Mouse (Mus musculus): Measurements from ENCODE around the gene Tmigd3. TPM values are rescaled to one million over a fixed set of nuclear protein-coding genes. Genes with fewer than 3 reads are reported as not detected.
A peak's percentile ranks its signal among the peaks of the same experiment; 100 is the strongest.

Tmigd3 gene
- total RNA-seq, 4 experiments from 2014 or later = 0.31 TPM; not detected in 3

DNA sequence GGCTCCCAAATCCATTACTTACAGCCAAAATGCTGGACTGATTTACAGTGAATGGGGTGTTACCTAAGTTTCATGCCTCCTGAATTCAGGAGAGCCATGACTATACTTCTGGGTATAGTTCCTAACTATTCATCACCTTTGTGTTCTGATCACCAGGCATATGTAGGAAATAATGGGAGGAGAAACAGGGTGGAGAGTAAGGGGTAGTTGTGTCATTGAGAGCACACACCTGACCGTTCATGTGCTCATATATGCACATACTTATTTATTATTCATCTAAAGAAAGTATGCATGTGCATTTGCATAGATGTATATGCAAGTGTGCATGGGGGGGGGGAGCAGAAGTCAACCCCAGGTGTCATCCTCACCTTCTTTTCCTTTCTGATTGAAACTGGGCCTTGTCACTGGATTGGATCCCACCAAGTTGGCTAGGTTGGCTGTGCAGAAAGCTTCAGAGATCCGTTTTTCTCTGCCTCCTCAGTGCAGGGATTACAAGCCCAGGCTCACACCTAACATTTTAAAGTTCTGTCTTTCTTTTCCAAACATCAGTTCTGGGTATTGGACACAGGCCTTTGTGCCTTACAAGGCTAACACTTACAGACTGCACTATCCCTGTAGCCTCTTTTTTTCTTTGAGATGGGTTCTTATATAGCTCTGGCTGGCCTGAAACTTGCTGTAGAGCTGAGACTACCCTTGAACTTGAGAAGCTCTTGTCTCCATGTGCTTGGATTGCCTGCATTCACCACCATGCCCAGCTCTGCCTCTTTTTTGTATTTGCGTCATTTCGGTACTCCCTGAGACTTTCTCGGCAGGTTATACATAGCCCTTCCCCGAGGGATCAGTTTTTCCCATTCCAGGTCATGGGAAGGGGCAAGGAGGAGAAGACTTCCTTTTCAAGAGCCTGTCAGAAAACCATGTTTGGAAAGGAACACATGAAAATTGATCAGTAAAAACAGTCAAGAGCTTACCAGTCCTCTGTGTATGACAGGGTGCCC lies 3.0 kb downstream of the Tmigd3 start:
- DNase-seq (ENCODE audit: low spot score in 2 of 2) = no peak

DNA sequence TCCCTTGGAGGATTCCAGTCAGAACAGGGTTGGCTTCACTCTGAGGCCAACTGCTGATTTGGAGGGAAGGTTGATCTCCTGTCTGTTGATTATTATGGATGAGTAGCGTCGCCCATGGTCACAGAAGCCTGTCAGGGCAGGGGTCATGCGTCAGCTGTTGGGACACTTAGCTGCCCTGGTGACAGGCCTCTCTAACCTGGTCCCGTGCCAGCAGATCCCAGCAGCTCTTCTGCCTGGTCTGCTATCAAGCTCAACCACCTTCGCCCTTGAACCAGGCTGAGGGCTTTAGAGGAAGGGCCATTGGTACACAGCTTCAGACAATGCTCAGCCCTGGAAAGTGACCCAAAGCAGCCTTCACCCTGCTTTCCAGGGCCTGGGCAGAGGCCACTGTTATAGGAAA lies 5.3 kb downstream of the Tmigd3 start:
- no peak for DNase-seq (ENCODE audit: low spot score in 2 of 2)

DNA sequence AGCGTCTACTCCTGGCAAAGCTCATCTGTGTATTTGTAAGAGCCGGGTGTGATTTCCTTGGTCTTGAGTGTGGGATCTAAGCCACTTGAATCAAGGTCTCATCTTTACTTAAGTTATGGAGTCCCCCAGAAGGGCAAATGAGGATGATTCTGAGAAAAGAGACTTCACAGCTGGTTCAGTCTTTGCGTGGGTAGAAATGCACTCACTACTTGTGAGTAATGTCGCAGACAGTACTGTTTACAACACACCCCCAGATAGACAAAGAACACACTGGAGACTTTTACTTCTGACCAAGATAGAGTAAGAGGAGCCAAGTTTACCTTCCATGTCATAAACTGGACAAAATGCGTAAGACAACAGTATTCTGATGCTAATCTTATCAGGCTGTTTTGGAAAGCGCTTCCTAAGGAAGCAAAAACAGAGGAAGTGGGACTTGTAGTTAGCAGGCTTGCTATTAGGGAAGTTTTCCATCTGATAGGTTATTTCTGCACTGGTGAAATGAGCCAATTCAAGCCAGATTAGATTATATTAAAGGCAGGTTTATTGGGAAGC lies 6.6 kb downstream of the Tmigd3 start:
- DNase-seq (ENCODE audit: low spot score in 2 of 2) = no peak

DNA sequence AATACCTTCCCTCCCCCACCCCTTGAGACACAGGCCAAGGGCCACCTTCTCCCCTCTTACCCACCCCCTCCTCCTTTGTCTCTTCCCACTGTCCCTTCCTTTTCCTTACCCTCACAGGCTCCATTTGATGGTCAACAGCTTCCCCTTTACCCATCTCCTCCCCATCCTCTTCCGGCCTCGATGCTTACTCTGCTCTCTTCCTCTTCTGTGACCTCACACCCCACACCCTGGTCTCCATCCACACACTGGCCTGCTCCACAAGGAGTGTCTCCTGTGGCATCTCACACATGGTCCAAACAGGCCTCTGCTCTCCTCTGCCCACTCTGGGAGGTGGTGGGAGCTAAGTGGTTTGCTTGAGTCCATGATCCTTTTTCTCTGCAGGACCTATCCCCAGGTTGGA lies 7.2 kb downstream of the Tmigd3 start:
- DNase-seq (ENCODE audit: low spot score in 2 of 2) = no peak

DNA sequence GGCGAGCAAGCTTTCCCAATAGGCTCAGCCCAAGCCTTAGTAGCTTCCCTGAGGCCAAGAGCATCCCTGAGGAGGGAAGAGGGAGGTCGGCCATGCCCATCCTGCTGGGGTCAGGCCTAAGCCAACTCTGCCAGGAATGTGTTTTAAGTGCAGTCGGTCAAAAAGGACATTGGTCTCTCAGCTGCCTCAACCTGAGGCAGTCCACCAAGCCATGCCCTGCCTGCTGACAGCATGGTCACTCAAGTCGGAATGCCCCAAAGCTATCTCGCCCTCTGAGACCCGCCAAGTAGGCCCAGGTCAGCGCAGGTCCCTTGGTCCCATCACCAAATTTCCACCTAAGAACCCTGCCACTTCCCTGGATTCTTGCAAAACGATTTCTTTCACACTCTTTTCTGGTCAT lies 8.0 kb downstream of the Tmigd3 start:
- no peak for DNase-seq (ENCODE audit: low spot score in 2 of 2)

DNA sequence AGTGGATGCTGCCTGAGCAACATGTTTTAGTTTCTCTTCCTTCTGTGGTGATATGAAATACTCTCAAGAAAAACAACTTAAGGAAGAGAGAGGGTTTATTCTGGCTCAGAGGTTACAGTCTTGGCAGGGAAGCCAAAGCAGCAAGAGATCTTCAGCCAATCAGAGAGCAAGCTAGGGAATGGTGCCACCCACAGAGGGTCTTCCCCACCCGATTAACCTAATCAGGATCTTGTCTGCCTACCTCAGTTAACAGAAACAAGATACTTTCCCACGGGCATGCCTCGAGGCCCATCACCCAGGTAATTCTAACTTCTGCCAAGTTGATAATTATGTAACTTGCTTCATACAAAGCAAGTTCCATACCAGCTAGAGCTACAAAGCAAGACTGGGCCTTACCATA lies 9.7 kb downstream of the Tmigd3 start:
- DNase-seq (ENCODE audit: low spot score in 2 of 2) = no peak

DNA sequence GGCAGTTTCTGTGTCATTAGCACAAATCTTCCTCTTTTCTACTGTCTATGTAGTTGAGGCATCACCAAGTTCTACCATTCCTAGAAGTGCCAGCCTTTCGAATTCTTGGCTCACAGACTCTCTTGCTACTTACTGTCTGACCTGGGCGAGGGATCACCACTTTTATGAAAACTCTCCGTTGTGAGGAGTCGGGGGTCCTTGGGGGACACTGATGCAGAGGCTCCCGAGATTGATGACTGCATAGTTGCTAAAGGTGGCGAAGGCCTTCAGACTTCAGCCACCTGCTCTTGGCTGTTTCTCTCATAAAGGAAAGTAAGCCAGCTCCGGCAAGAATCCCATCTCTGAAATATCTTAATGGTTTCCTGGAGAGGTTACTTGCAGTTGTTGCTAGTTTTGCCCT lies 11.4 kb downstream of the Tmigd3 start:
- DNase-seq (ENCODE audit: low spot score in 2 of 2) = no peak

DNA sequence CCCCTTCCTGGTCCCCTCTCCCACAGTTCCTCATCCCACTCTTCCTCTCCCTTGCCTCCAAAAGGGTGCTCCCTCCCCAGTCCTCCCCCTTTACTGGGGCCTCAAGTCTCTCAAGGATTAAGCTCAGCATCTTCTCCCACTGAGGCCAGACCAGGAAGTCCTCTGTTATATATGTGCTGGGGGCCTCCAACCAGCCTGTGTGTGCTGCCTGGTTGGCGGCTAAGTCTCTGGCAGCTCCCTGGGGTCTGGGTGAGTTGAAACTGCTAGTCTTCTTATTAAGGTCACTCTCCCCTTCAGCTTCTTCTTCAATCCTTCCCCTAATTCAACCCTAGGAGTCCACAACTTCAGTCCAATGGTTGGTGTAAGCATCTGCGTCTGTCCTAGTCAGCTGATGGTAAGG lies 12.4 kb downstream of the Tmigd3 start:
- DNase-seq (ENCODE audit: low spot score in 2 of 2) = no peak

DNA sequence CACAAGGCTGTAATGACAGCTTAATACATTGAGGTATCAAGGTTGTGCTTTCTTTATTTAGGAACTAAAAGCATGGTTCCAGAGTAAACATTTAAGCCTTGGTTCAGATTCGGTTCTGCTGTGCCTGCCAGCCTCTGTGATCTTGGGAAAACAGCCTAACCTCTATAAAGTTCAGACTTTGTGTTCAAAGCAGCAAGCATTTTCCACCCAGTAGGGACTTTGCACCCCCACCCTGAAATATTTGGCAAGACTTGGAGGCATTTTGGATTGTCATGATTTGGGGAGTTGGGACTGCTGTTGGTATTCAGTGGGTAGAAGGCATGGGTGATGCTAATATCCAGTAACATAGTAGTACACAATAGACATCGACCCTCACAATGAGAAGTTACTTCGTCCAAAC lies 18.3 kb downstream of the Tmigd3 start:
- no peak for DNase-seq (ENCODE audit: low spot score in 2 of 2)

DNA sequence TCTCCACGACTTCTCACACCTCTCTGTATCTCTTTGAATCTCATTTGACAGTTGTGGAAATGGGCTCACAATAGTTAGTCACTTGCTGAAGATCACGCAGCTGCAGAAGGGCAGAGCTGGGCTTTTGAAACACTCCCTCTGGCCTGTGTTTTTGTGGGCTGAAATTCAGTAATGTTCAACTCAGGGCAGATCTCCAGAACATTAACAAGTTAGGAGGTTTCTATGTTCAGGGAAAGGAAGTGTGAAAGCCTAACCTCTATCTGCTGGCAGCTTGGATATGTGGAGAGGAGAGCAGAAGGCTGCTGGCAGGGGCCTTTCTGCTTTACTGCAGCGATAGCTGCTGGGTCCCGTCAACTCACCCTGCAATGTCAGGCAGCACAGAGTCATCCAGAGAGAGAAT lies 19.5 kb downstream of the Tmigd3 start:
- DNase-seq (ENCODE audit: low spot score in 2 of 2) = no peak

DNA sequence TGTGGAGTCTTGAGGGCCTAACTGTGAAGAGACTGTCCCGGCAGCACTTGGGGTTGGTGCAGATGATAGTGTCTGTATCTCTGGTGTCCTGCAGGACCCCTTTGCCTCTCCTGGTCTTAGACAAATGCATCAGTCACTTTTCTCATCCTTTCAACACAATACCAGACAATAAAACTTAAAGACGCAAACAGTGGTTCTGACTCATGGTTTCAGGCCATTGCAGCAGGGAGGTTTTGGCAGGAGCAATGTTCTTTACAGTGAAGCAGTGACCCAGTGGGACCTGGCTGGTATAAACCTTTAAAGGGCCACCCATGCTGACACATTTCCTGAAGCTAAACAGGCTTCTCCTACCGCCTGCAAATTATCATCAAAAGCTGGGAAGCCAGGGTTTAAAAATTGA lies 20.4 kb downstream of the Tmigd3 start:
- no peak for DNase-seq (ENCODE audit: low spot score in 2 of 2)

DNA sequence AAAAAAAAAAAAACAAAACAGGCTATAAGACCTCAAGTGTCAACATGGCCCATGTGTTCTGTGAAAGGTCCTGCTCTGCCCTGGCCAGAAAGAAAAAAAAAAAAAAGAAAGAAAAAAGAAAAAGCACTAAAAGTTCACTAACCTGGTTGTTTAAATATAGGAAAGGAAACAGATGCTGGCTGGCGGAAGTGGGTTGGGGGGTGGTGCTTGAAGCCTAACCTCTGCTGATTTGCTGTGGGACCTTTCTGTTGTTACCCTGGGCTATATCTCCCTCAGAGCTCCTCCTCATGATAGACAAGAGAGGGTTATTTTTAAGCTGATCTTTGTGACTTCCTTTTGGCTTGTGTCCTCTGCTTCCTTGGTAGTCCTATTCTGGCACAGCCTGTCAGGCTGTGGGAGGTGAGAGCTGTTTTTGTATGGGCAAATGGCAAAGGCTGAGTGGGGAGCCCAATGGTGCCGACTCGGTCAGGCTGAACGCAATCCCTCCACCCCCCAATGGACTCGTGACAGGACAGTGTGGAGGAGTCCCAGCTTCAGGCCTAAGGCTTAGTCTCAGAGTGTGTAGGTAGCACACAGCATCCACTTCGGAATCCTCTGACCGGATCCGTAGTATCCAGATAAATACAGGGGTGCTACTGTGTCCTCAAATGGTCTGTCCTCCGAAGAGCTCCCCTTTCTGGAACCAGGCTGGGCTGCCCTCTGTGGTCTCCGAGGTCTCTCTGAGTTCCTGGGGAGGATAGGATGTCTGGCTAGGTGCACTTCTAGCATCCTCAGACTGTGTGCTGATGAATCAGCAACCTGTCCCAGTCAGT lies 21.3 kb downstream of the Tmigd3 start:
- no peak for DNase-seq (ENCODE audit: low spot score in 2 of 2)

DNA sequence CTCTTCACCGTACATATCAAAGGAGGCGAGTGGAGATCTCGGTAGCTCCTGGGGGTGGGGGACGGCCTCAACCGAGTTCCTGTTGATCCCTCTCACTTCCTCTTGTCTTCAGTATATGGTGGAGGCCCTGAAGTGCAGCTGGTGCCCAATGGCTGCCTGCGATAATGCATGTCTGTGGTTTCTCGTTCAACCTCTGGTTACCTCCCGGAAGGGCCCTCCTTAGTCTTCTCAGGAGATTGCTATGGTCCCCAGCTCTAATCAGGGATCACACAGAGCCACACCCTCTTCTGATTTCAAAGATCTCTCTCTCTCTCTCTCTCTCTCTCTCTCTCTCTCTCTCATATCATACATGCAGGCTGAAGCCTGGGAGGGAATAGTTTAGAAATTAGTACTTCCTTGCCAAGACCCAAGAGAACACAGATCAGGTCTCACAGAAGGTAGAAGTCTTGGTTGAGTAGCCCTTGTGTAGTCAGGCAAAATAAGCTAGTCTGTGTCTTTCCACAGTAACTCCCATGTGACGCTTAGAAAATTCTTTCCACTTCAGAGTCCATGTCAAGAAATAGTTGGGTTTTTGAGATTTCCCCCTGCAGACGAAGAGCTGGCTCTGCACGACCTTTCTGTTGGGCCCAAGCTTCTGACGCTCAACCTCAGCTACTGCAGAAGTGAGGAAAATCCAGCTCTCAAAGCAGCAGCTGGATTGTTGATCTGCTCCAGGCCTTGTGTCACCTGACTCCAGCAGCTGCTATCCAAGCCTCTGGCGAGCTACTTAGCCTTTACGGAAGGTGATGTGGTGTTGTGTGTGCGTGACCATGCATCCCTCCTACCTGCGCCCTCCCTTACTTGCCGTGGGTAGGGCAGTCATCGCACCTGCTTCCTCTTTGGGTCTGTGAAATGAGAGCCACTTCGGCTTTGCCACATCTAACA lies 22.1 kb downstream of the Tmigd3 start:
- DNase-seq (ENCODE audit: low spot score in 2 of 2) = no peak

DNA sequence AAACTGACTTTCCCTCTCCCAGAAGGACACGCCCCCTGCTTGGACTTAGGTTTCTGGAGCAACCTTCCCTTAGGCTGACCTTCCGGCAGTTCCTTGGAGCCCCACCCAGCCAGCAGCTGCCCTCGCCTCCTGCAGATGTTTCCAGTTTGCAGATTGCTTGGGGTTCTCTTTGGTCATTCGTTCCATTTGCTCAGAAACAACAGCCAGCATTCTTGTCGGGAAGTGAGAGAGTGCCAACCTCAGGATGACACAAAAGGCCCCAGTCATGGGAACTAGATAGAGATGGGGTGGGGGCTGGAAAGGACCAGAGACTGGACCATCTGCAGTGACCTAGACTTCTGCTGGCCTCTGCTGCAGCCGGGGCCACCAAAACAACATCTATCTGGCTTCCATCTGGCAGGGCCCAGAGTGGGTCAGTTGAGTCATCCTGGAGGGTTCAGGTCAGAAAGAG lies 23.3 kb downstream of the Tmigd3 start:
- DNase-seq (ENCODE audit: low spot score in 2 of 2) = peak; percentile 61 to 72

DNA sequence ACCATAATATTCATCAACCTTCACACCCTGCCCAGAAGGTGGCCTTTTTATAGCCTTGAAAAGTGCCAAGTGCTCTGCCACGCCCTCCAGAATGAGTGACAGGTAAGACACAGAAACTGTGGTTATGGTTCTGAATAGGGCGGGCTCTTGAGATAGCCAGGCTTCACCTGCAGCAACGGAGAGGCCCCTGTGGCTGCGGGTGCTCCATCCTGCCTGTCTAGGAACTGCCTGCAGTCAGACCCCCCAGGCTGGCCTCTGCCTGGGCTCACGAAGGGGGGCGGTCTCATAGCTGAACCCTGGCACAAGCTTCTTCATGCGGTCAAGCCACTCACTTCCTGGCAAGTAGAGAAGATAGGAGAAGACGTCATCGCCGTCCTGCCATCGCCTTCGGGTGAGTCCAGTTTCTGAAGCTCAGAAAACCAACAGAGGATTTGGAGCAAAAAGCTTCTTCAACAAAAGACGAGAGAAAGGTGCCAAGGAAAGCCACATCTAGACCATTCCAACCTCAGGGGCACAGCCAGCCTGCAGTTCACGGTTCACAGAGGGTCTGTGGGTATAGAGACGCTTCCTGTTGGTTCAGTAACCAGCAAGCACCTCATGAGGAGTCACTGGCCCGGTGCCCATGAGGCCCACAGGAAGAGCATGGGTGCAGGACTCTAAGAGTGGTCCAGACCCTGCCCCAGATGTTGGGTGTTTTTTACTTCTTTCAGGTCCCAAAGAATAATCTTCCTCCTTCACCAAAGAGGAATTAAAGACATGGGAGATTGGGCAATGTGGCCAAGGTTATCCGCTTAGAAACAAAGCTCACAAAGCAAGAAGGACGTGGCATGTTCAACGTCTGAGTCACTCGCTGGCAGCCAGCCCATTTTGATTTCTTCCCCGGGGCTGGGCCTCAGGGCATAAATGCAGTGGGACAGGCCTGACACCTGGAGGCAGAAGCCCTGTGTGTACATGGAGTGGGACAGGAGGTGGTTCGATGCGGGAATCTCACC lies 24.2 kb downstream of the Tmigd3 start:
- peak; percentile 76 to 78 for DNase-seq (ENCODE audit: low spot score in 2 of 2)

DNA sequence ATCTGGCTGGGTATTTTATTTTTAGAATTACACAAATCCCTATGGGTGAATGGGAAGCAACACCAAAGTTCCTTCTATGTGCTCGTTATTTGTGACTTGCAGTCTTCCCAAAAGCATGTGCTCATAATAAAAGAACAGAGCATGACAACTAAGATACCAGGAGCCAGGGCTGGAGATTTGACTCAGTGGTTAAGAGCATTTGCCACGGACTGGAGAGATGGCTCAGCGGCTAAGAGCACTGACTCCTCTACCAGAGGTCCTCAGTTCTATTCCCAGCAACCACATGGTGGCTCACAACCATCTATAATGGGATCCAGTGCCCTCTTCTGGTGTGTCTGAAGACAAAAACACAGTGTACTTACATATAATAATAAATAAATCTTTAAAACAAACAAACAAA lies 26.1 kb downstream of the Tmigd3 start:
- DNase-seq (ENCODE audit: low spot score in 2 of 2) = no peak

DNA sequence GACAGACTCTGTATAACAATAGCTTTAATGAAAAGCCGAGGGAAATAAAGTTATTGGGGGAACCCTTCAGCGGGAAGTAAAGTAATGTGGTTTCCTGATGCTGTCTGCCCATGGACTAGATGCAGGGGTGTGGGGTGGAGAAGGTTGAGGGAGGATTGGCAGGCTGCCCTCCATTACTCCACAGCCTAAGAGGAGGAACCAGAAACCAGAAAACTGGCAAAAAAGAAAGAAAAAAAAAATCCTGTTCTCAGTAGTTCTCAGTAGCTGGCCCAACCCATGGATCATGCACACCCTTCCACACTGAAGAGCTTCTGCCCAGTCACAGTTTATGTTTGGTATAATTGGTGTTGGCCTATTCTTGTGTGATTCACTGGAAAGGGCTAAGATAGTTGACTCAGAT lies 27.6 kb downstream of the Tmigd3 start:
- peak; percentile 23 to 37 for DNase-seq (ENCODE audit: low spot score in 2 of 2)

DNA sequence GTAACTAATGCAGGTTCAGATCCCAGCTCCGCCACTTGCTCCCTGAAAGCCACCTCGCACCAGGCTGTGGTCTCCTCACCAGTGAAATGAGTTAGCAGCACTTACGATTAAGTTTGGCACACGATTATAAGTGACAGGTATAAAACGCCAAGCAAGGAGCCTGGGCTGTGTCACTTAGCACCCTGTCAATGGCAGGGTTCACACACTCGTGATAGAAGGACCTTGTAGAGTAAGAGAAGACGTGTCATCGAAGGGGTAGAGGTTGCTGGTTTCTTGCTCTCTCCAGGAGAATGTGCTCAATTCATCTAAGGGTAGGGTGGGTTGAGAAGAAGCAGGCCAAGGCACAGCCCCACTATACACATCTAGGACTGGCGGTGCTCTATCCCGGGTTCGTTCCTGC lies 28.2 kb downstream of the Tmigd3 start:
- DNase-seq (ENCODE audit: low spot score in 2 of 2) = no peak

DNA sequence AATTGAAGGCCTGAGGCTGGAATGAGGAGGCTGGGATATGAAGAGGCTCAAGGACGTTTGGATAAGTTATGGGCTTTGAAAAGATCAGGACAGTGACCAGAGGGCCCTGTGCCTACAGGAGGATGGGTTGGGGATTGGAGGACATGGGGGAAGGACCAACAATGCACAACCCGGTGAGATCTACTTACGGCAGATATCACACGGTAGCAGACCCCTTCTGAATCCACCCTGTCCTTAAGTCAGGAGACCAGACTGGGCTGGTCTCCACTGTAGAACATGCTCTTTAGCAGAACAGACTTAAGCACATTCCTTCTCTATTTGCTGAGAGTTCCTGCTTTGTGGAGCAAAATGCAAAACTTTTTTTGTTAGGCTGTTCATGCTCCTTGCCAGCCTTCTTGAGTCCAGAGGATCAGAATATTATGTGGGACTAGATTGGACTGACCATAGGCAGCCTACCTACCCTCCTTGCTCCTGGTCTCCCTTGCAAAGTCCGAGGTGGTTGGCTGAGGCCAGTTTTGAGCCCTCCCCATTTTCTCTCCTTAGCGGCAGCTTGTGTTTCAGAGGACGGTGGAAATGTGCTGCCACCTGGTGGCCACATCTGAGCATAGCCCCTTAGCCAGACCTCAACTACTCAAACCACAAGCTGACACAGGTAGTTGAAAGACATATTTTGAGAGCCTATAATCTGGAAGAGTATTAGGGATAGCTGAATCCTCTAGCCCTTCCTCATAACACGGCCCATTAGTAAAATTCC lies 28.9 kb downstream of the Tmigd3 start:
- peak; percentile 61 to 71 for DNase-seq (ENCODE audit: low spot score in 2 of 2)
